Mouse (Mus musculus) neural tube, embryonic 11.5 days (tissue): ENCODE results near the gene Gm7271. TPM values are rescaled to one million over a fixed set of nuclear protein-coding genes. Genes with fewer than 3 reads are reported as not detected.

ENCODE experiments used
- ATAC-seq: fragments of 200-750 bp; cut with Nextera tagmentation; 2 replicates; pipeline ENCODE4 v1.8.0; 2017; ENCODE audit warnings: moderate number of reproducible peaks, mild to moderate bottlenecking, moderate TSS enrichment, moderate library complexity; ENCODE audit not compliant: insufficient read depth, low FRiP score, low TSS enrichment
- DNase-seq: peaks from one replicate; pipeline ENCODE4 v3.0.0-alpha.2; 2015; ENCODE audit warnings: low spot score
- H3K27ac ChIP-seq: fragments of 300-500 bp; sonication (generic); 2 replicates; pipeline ENCODE4 v1.5.1; 2014; ENCODE audit warnings: low read depth, mild to moderate bottlenecking, low read length
- H3K27me3 ChIP-seq: fragments of 300-500 bp; sonication (generic); 2 replicates; pipeline ENCODE4 v1.6.1; 2014; ENCODE audit warnings: mild to moderate bottlenecking, low read length, mixed read lengths; ENCODE audit not compliant: control insufficient read depth, insufficient read depth
- H3K36me3 ChIP-seq: fragments of 300-500 bp; sonication (generic); 2 replicates; pipeline ENCODE4 v1.6.1; 2014; ENCODE audit warnings: mild to moderate bottlenecking, low read length, moderate library complexity, mixed read lengths; ENCODE audit not compliant: control insufficient read depth, insufficient read depth
- H3K4me1 ChIP-seq: fragments of 300-500 bp; sonication (generic); 2 replicates; pipeline ENCODE4 v1.6.1; 2014; ENCODE audit warnings: low read length, mixed read lengths; ENCODE audit not compliant: control insufficient read depth, insufficient read depth
- H3K4me2 ChIP-seq: fragments of 300-500 bp; sonication (generic); 2 replicates; pipeline ENCODE4 v1.6.1; 2014; ENCODE audit warnings: low read depth, mild to moderate bottlenecking, moderate library complexity
- H3K4me3 ChIP-seq: fragments of 300-500 bp; sonication (generic); 2 replicates; pipeline ENCODE4 v1.5.1; 2014; ENCODE audit warnings: low read depth, low read length
- H3K9ac ChIP-seq: fragments of 300-500 bp; sonication (generic); 2 replicates; pipeline ENCODE4 v1.6.1; 2014; ENCODE audit warnings: mild to moderate bottlenecking, low read length
- H3K9me3 ChIP-seq: fragments of 300-500 bp; sonication (generic); 2 replicates; pipeline ENCODE4 v1.6.1; 2016; ENCODE audit warnings: low read length; ENCODE audit not compliant: control insufficient read depth
- WGBS: fragments of 180-500 bp; shearing (Covaris S2); extraction: QIAGEN DNeasy Blood & Tissue Kit; methylation state at CpG from one replicate; pipeline ENCODE4 v1.1.7; 2014; 5-methylcytosine and 5-hydroxymethylcytosine counted together
- polyA plus RNA-seq: library from polyadenylated mRNA; unstranded; fragments of >200 nt; fragmentation: Nextera tagmentation; extraction: Ambion mirVana; gene quantifications from 2 replicates; pipeline ENCODE4 v1.2.1, GENCODE M21; 2014

Gene Gm7271
- polyA plus RNA-seq, 1 experiment from 2014 or later: 9.4 TPM

DNA sequence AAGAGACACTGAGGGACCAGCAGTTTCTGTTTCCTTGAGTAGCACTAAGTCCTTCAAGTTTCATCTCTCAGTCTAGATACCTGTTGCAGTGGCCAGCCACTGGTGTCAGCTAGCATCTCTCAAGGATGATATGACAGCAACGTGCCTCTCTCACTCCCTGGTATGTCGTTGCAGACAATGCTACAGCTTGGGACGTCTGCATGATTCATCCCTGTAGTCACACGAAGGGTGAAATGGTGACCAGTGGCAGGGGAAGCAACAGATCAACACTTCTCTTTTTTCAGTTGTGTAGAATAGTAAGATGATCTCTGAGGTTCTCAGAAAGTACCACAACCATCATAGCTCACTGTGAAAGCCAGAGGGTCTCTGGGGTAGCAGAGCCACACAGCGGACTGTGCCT lies 40.8 kb downstream of the Gm7271 start:
- DNase-seq (no peak), ATAC-seq (no peak)
- H3K27me3 ChIP-seq: no peaks in the 10 kb centered on the region
- no peak overlapping the region for H3K27ac ChIP-seq
- no peaks in the 10 kb centered on the region for H3K9me3 ChIP-seq
- WGBS: 78% methylated on average over 5 of the region's 5 CpGs
- H3K9ac ChIP-seq: no peak overlapping the region
- no peak overlapping the region for H3K4me2 ChIP-seq
- no peaks in the 10 kb centered on the region for H3K4me1 ChIP-seq
- no peak overlapping the region for H3K4me3 ChIP-seq
- no peaks in the 10 kb centered on the region for H3K36me3 ChIP-seq

DNA sequence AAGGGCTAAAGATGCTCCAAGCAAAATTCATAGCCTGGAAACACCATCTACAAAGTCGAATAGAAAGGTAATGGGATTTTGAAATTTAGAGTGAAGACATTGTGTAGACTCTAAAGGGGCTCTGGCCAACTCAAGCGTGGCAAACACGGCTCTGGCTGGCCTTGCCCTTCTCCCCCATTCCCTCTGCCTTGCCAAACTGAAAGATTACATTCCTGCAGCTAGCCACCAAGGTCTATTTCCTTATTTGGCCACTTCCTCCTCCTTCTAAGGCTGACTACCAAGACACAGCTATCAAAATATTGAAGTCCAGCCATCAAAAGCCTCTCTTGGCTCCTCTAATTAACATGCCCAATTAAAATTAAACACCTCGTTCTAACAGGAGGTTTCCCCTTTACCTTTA lies 41.2 kb downstream of the Gm7271 start:
- no peak overlapping the region for H3K4me2 ChIP-seq
- ATAC-seq: no peak
- H3K36me3 ChIP-seq: no peaks in the 10 kb centered on the region

DNA sequence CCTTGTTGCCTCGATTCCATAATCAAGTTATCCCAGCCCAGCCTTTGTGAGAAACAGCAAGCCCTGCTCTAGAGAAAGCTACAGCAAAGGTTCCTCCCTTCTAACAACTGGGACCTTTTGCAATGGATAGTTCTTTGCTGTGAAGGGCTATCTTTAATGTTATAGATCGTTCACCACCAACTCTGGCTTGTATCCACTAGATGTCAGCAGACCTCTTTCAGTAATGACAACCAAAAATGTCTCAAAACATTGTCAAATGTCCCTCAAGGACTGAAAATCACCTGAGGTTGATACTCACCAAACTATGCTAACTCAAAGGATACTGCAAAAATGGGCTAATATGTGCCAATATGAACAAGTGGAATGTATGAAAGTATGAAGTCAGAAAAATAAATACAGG lies 42.0 kb downstream of the Gm7271 start:
- no peaks in the 10 kb centered on the region for H3K36me3 ChIP-seq
- no peaks in the 10 kb centered on the region for H3K9me3 ChIP-seq
- WGBS: 49% methylated on average over 2 of the region's 2 CpGs
- no peak overlapping the region for H3K4me2 ChIP-seq
- H3K4me3 ChIP-seq: no peak overlapping the region
- no peak overlapping the region for H3K9ac ChIP-seq
- DNase-seq (no peak), ATAC-seq (no peak)
- H3K4me1 ChIP-seq: peaks cover 6% of the 10 kb centered on the region; the same call in 1 of the 2 replicates
- no peak overlapping the region for H3K27ac ChIP-seq
- H3K27me3 ChIP-seq: no peaks in the 10 kb centered on the region

More for the DNA sequence above, 41.2 kb downstream of the Gm7271 start:
- Histone ChIP-seq H3K27me3 (no peaks in the 10 kb centered on the region), H3K27ac (no peak overlapping the region), H3K4me3 (no peak overlapping the region), H3K4me1 (peaks cover 3% of the 10 kb centered on the region; the same call in 1 of the 2 replicates), H3K9me3 (no peaks in the 10 kb centered on the region), H3K9ac (no peak overlapping the region)
- WGBS: 79% methylated on average over 4 of the region's 4 CpGs
- no peak for DNase-seq

GRCm38 (mm10) chr5:76529040-76529703 lies 45.3 kb downstream of the Gm7271 start, which contains the start of gene Exoc1:
Exoc1 (plus strand) TSS chr5:76529311.
- Histone ChIP-seq H3K27me3 (no peaks in the 10 kb centered on the region), H3K27ac (peak within 1 kb of the TSS; percentile 46; the same call in 1 of the 2 replicates), H3K4me1 (peaks cover 6% of the 10 kb centered on the region; the same call in 1 of the 2 replicates), H3K4me2 (peak within 1 kb of the TSS; percentile 89), H3K4me3 (peak within 1 kb of the TSS; percentile 95), H3K9ac (peak within 1 kb of the TSS; percentile 81), H3K36me3 (no peaks in the 10 kb centered on the region), H3K9me3 (no peaks in the 10 kb centered on the region)
- DNase-seq (peak; percentile 93), ATAC-seq (peak; percentile 100)
- under 1% methylated on average over 39 of the region's 39 CpGs for WGBS

DNA sequence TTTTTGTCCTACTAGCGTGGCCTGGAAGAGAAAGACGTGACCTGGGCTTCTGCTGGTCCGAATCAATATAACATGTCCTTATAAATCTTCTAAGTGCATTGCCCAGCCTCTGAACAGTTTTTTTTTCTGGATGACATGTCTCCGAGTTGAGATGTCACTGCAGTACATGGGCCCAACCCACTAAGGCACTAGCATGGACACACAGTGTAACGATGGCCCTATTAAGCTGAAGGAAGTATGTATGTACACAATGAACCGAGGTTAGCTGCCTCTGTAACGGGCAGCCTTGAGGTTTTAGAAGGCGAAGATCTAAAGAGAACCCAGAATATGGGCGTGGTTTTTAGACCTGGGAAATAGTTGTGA lies 45.8 kb downstream of the Gm7271 start:
- Histone ChIP-seq H3K4me1 (peaks cover 6% of the 10 kb centered on the region; the same call in 1 of the 2 replicates), H3K4me3 (peak overlapping the region; percentile 95), H3K36me3 (no peaks in the 10 kb centered on the region), H3K4me2 (peak overlapping the region; percentile 89), H3K27ac (peak overlapping the region; percentile 46; the same call in 1 of the 2 replicates), H3K27me3 (no peaks in the 10 kb centered on the region), H3K9me3 (no peaks in the 10 kb centered on the region), H3K9ac (peak overlapping the region; percentile 81)
- DNase-seq (no peak), ATAC-seq (no peak)
- WGBS: 9% methylated on average over 9 of the region's 9 CpGs

DNA sequence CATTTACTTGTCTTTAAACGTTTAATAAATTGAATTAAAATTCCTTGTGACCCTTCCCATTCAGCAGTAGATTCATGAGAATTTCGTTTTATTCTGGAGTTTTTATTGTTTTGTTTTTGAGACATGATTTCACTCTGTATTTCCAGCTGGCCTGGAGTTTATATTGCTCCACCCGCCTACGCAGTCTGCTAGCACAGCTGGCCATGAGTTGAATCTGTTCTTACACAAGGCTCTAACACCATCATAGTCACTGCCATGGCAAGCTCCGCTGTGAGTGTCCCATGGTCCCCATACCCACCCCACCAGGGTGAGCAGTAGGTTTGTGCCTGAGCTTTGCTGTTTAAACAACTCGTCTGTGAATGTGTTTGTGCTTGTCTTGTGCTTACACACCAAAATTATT lies 49.3 kb downstream of the Gm7271 start:
- H3K4me3 ChIP-seq: no peak overlapping the region
- H3K4me1 ChIP-seq: peaks cover 6% of the 10 kb centered on the region; the same call in 1 of the 2 replicates
- no peaks in the 10 kb centered on the region for H3K36me3 ChIP-seq
- no peak overlapping the region for H3K4me2 ChIP-seq
- no peak overlapping the region for H3K9ac ChIP-seq
- DNase-seq: no peak
- WGBS: 84% methylated on average over 6 of the region's 6 CpGs
- no peaks in the 10 kb centered on the region for H3K27me3 ChIP-seq
- no peak for ATAC-seq
- no peaks in the 10 kb centered on the region for H3K9me3 ChIP-seq
- H3K27ac ChIP-seq: no peak overlapping the region

DNA sequence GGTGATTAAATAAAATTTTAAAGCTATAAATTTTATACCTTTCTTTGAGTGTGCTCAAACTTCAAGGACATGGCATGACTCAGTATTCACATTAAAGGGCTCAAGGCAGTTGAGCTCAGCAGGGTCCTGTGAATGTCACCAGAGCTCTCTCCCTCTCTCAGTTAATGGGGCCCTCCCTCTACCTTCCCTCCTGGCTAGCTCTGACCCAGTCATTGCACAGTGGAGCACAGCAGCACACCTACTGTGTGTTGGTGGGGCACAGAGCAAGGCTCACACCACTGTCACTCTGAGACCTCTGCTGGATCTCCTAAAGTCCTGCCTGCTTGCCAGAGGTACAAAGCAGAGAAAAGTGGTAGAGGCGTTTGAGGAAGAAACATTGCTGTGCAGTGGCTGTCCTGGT lies 52.4 kb downstream of the Gm7271 start:
- Histone ChIP-seq H3K9me3 (no peaks in the 10 kb centered on the region), H3K4me2 (no peak overlapping the region), H3K27me3 (no peaks in the 10 kb centered on the region), H3K9ac (no peak overlapping the region), H3K27ac (no peak overlapping the region), H3K4me3 (no peak overlapping the region), H3K4me1 (no peaks in the 10 kb centered on the region), H3K36me3 (no peaks in the 10 kb centered on the region)
- DNase-seq (no peak), ATAC-seq (no peak)
- 88% methylated on average over 1 of the region's 1 CpGs for WGBS

GRCm38 (mm10) chr5:76537578-76537977 lies 53.7 kb downstream of the Gm7271 start:
- Histone ChIP-seq H3K27ac (no peak overlapping the region), H3K4me3 (no peak overlapping the region), H3K9me3 (no peaks in the 10 kb centered on the region), H3K27me3 (no peaks in the 10 kb centered on the region), H3K4me2 (no peak overlapping the region), H3K4me1 (no peaks in the 10 kb centered on the region), H3K9ac (no peak overlapping the region), H3K36me3 (peaks cover 2% of the 10 kb centered on the region; the same call in 1 of the 2 replicates)
- no peak for ATAC-seq
- no peak for DNase-seq
- WGBS: 95% methylated on average over 10 of the region's 10 CpGs

GRCm38 (mm10) chr5:76540181-76540580 lies 56.3 kb downstream of the Gm7271 start:
- Histone ChIP-seq H3K9me3 (no peaks in the 10 kb centered on the region), H3K27ac (no peak overlapping the region), H3K27me3 (no peaks in the 10 kb centered on the region), H3K4me2 (no peak overlapping the region), H3K4me1 (no peaks in the 10 kb centered on the region), H3K4me3 (no peak overlapping the region), H3K9ac (no peak overlapping the region), H3K36me3 (peaks cover 7% of the 10 kb centered on the region; the same call in 1 of the 2 replicates)
- no peak for DNase-seq
- 82% methylated on average over 8 of the region's 8 CpGs for WGBS
- no peak for ATAC-seq
